Mouse (Mus musculus) limb, embryonic 15.5 days (tissue): ENCODE data around the gene Tmtc4. TPM values are rescaled to one million over a fixed set of nuclear protein-coding genes. Genes with fewer than 3 reads are reported as not detected.

ENCODE experiments used
- ATAC-seq: fragments of 200-750 bp; cut with Nextera tagmentation; 2 replicates; pipeline ENCODE4 v1.8.0; 2017; ENCODE audit warnings: low read depth, moderate TSS enrichment; ENCODE audit not compliant: insufficient number of reproducible peaks, low FRiP score, low TSS enrichment
- H3K27ac ChIP-seq: fragments of 300-500 bp; sonication (generic); 2 replicates; pipeline ENCODE4 v1.5.1; 2015; ENCODE audit warnings: moderate library complexity, mild to moderate bottlenecking, inconsistent platforms
- H3K27me3 ChIP-seq: fragments of 300-500 bp; sonication (generic); 2 replicates; pipeline ENCODE4 v1.6.1; 2015; ENCODE audit warnings: inconsistent platforms
- H3K36me3 ChIP-seq: fragments of 300-500 bp; sonication (generic); 2 replicates; pipeline ENCODE4 v1.6.1; 2015; ENCODE audit warnings: inconsistent platforms
- H3K4me1 ChIP-seq: fragments of 300-500 bp; sonication (generic); 2 replicates; pipeline ENCODE4 v1.6.1; 2015; ENCODE audit warnings: inconsistent platforms
- H3K4me2 ChIP-seq: fragments of 300-500 bp; sonication (generic); 2 replicates; pipeline ENCODE4 v1.6.1; 2015; ENCODE audit warnings: mild to moderate bottlenecking, inconsistent platforms
- H3K4me3 ChIP-seq: fragments of 300-500 bp; sonication (generic); 2 replicates; pipeline ENCODE4 v1.5.1; 2015; ENCODE audit warnings: mild to moderate bottlenecking, inconsistent platforms
- H3K9ac ChIP-seq: fragments of 300-500 bp; sonication (generic); 2 replicates; pipeline ENCODE4 v1.6.1; 2015; ENCODE audit warnings: inconsistent platforms
- H3K9me3 ChIP-seq: fragments of 300-500 bp; sonication (generic); 2 replicates; pipeline ENCODE4 v1.6.1; 2016; ENCODE audit warnings: inconsistent platforms
- WGBS: fragments of 180-500 bp; shearing (Covaris S2); methylation state at CpG from one replicate; pipeline ENCODE4 v1.1.7; 2015; 5-methylcytosine and 5-hydroxymethylcytosine counted together
- polyA plus RNA-seq: library from polyadenylated mRNA; unstranded; fragments of >200 nt; fragmentation: Nextera tagmentation; extraction: Ambion mirVana; gene quantifications from 2 replicates; pipeline ENCODE4 v1.2.1, GENCODE M21; 2015

Gene Tmtc4
- polyA plus RNA-seq, 1 experiment from 2014 or later = 21.7 TPM

DNA sequence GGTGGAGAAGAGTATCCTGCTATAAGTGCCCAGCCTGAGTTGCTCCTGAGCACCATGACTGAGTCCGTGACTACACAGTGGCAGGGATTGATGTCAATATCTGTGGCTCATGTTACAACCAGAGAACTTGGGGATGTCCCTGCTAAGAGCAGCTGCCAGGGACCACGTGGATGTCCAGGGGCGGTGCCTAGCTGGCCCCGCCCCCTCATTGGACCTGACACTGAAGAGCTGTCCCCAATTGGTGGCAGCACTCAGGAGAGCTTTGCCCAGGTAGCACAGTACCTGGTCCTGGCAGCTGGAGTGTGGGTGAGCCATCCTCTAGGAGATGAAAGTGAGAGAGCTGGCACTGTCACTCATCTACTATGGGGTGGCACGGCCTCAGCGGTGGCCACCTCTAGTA lies 9.1 kb upstream of the Tmtc4 start:
- no peaks in the 10 kb centered on the region for H3K9me3 ChIP-seq
- no peak overlapping the region for H3K27ac ChIP-seq
- no peaks in the 10 kb centered on the region for H3K36me3 ChIP-seq
- H3K4me3 ChIP-seq = no peak overlapping the region
- no peaks in the 10 kb centered on the region for H3K27me3 ChIP-seq
- no peak overlapping the region for H3K4me2 ChIP-seq
- WGBS = 54% methylated on average over 6 of the region's 6 CpGs
- 0 out of 2 replicates have a peak, but pooled peaks have one; percentile 55 for ATAC-seq
- no peaks in the 10 kb centered on the region for H3K4me1 ChIP-seq
- H3K9ac ChIP-seq = no peak overlapping the region

DNA sequence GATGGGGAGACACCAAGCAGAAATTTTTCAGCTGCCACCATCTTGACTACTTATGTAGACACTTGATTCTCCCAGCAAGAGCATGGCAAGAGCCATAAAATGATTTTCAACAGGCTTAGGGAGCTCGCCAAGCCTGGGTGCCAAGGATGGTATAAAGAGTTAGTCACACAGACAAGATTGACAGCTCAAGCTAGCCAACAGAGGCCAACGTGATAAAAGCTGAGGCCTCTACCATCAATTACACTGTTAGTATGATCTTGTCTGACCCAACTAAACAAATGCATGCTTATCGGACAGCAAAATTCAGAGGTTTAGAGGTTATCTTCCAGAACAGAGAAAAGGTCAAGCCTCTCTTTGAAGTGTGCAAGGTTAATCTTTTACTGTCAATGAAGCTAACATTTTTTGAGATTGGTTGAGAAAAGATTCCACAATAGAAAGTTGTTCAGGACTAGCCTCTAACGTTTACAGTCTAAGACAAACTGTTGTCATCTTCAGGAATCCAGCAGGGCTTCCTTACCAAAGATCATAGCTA lies 6.8 kb upstream of the Tmtc4 start:
- Histone ChIP-seq H3K9ac (no peak overlapping the region), H3K4me2 (no peak overlapping the region), H3K27me3 (no peaks in the 10 kb centered on the region), H3K9me3 (no peaks in the 10 kb centered on the region), H3K4me1 (no peaks in the 10 kb centered on the region), H3K27ac (no peak overlapping the region), H3K4me3 (no peak overlapping the region), H3K36me3 (no peaks in the 10 kb centered on the region)
- ATAC-seq = no peak
- WGBS = 59% methylated on average over 4 of the region's 4 CpGs

DNA sequence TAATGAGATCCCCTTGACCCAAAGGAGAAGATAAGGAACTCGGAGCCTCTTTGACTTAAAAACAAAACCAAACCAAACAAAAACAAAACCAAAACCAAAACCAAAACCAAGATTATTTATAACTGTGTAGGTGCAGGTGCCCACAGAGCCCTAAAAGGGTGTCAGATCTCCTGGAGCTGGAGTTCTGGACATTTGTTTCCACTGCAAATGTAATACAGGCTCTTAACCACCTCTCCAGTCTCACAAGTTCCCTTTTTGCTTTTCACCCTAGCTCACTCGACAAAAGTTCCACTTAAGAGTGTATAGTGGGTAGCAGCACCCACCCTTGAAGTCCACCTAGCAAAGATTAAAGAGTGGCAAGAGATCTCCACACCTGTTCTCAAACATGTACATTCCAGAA lies 2.6 kb upstream of the Tmtc4 start:
- Histone ChIP-seq H3K27ac (no peak overlapping the region), H3K9ac (no peak overlapping the region), H3K4me2 (no peak overlapping the region), H3K27me3 (no peaks in the 10 kb centered on the region), H3K36me3 (no peaks in the 10 kb centered on the region), H3K4me3 (no peak overlapping the region), H3K9me3 (no peaks in the 10 kb centered on the region), H3K4me1 (peaks cover 16% of the 10 kb centered on the region)
- no peak for ATAC-seq
- WGBS = 65% methylated on average over 2 of the region's 2 CpGs

GRCm38 (mm10) chr14:122982571-122983225 lies 1.1 kb downstream of the Tmtc4 start:
- H3K4me1 ChIP-seq = peaks cover 20% of the 10 kb centered on the region
- peak; percentile 79 for ATAC-seq
- WGBS = under 1% methylated on average over 61 of the region's 63 CpGs

GRCm38 (mm10) chr14:122981831-122982485 lies 1.9 kb downstream of the Tmtc4 start:
- Histone ChIP-seq H3K4me2 (peak overlapping the region; percentile 87), H3K27ac (no peak overlapping the region), H3K27me3 (no peaks in the 10 kb centered on the region), H3K4me3 (peak overlapping the region; percentile 60), H3K9me3 (no peaks in the 10 kb centered on the region), H3K36me3 (no peaks in the 10 kb centered on the region), H3K9ac (0 out of 2 replicates have a peak overlapping the region, but pooled peaks have one; percentile 54), H3K4me1 (peaks cover 20% of the 10 kb centered on the region)
- ATAC-seq = no peak
- WGBS = 36% methylated on average over 8 of the region's 8 CpGs

More at GRCm38 (mm10) chr14:122982571-122983225, 1.1 kb downstream of the Tmtc4 start:
- peak overlapping the region; percentile 60 for H3K4me3 ChIP-seq
- peak overlapping the region; percentile 54 for H3K9ac ChIP-seq
- H3K27ac ChIP-seq = peak overlapping the region; percentile 93
- no peaks in the 10 kb centered on the region for H3K9me3 ChIP-seq
- peak overlapping the region; percentile 87 for H3K4me2 ChIP-seq
- no peaks in the 10 kb centered on the region for H3K27me3 ChIP-seq
- H3K36me3 ChIP-seq = no peaks in the 10 kb centered on the region

GRCm38 (mm10) chr14:122978871-122979270 lies 5.0 kb downstream of the Tmtc4 start:
- 84% methylated on average over 3 of the region's 3 CpGs for WGBS
- Histone ChIP-seq H3K4me1 (peaks cover 17% of the 10 kb centered on the region), H3K27me3 (no peaks in the 10 kb centered on the region), H3K36me3 (no peaks in the 10 kb centered on the region), H3K4me2 (no peak overlapping the region), H3K27ac (no peak overlapping the region), H3K9me3 (no peaks in the 10 kb centered on the region), H3K9ac (no peak overlapping the region), H3K4me3 (no peak overlapping the region)
- ATAC-seq = no peak

DNA sequence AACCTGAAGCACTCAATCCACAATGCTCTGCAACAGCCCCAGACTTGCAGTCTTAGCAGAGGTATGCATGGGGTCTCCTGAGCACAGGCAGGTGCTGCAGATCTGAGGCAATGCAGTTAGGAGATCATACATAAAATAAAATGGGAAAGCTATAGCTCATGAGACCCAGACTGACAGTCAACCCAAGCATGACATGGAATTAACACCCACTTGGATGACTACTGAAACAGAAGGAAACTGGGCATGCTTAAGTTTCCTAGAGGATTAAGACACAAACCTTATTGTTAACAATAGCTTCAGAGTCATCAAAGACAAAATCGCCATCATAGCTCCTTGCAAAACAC lies 6.1 kb downstream of the Tmtc4 start:
- Histone ChIP-seq H3K4me3 (no peak overlapping the region), H3K36me3 (peaks cover 7% of the 10 kb centered on the region; the same call in 1 of the 2 replicates), H3K9me3 (no peaks in the 10 kb centered on the region), H3K27me3 (no peaks in the 10 kb centered on the region), H3K4me2 (no peak overlapping the region), H3K9ac (no peak overlapping the region), H3K27ac (no peak overlapping the region), H3K4me1 (peaks cover 14% of the 10 kb centered on the region)
- ATAC-seq = no peak
- WGBS = 73% methylated on average over 1 of the region's 1 CpGs

- no peaks in the 10 kb centered on the region for H3K27me3 ChIP-seq
- H3K36me3 ChIP-seq = peaks cover 13% of the 10 kb centered on the region; the same call in 1 of the 2 replicates
- H3K4me1 ChIP-seq = peaks cover 10% of the 10 kb centered on the region
- no peak overlapping the region for H3K9ac ChIP-seq
- H3K4me3 ChIP-seq = no peak overlapping the region
- ATAC-seq = no peak
- no peak overlapping the region for H3K27ac ChIP-seq
- no peaks in the 10 kb centered on the region for H3K9me3 ChIP-seq
- H3K4me2 ChIP-seq = no peak overlapping the region
- 79% methylated on average over 9 of the region's 9 CpGs for WGBS
Observed at GRCm38 (mm10) chr14:122977056-122977796, 6.6 kb downstream of the Tmtc4 start.

GRCm38 (mm10) chr14:122974854-122975570 lies 8.8 kb downstream of the Tmtc4 start:
- Histone ChIP-seq H3K27me3 (no peaks in the 10 kb centered on the region), H3K4me3 (no peak overlapping the region), H3K27ac (no peak overlapping the region), H3K9me3 (no peaks in the 10 kb centered on the region), H3K36me3 (peaks cover 29% of the 10 kb centered on the region), H3K4me1 (peaks cover 4% of the 10 kb centered on the region; the same call in 1 of the 2 replicates), H3K4me2 (no peak overlapping the region), H3K9ac (no peak overlapping the region)
- WGBS = 77% methylated on average over 3 of the region's 3 CpGs
- ATAC-seq = no peak

DNA sequence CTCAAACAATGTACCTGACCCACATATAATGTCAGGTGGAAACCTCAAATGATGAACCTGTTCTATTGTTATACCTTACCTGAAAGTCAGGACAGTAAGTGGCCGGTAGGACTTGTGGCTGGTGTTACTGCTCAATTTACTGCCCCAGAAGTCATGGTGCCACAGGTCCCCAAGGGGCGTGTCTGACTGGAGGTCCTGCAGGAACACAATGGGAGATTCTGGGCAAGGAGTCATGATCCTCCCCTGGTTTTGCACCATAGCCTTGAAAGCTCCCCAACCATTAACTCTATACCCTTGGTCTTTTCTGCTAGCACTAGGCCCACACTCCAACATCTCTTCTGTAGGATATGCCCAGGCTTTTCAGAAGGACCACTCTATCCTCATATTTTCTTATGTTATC lies 10.7 kb downstream of the Tmtc4 start:
- Histone ChIP-seq H3K9ac (no peak overlapping the region), H3K4me2 (no peak overlapping the region), H3K27me3 (no peaks in the 10 kb centered on the region), H3K36me3 (peaks cover 42% of the 10 kb centered on the region), H3K4me3 (no peak overlapping the region), H3K27ac (no peak overlapping the region), H3K9me3 (no peaks in the 10 kb centered on the region), H3K4me1 (no peaks in the 10 kb centered on the region)
- WGBS = 90% methylated on average over 2 of the region's 2 CpGs
- ATAC-seq = no peak

GRCm38 (mm10) chr14:122968049-122968448 lies 15.8 kb downstream of the Tmtc4 start:
- no peak for ATAC-seq
- Histone ChIP-seq H3K4me1 (no peaks in the 10 kb centered on the region), H3K4me2 (no peak overlapping the region), H3K4me3 (no peak overlapping the region), H3K27ac (no peak overlapping the region), H3K27me3 (no peaks in the 10 kb centered on the region), H3K9me3 (no peaks in the 10 kb centered on the region), H3K9ac (no peak overlapping the region), H3K36me3 (peaks cover 53% of the 10 kb centered on the region)
- 78% methylated on average over 2 of the region's 2 CpGs for WGBS
